Mouse (Mus musculus): ENCODE measurements at regions not wholly inside any gene's neighbourhood (a gene's known extent, or its start where the extent isn't known, plus 50 kb on each side); places are given as distances from the start of the nearest gene placed in this dataset.
A peak's percentile ranks its signal among the peaks of the same experiment; 100 is the strongest.

- no peaks in the 10 kb centered on the region for H3K36me3 ChIP-seq
- ATAC-seq (replicated peaks) = no peak
- H3K4me3 ChIP-seq = no peak overlapping the region
- WGBS = 81% methylated on average over 1 of the region's 1 CpGs
- H3K9me3 ChIP-seq = no peaks in the 10 kb centered on the region
- H3K9ac ChIP-seq (replicated peaks) = no peak overlapping the region
- peaks cover 15% of the 10 kb centered on the region for H3K4me1 ChIP-seq
- H3K4me2 ChIP-seq (replicated peaks) = no peak overlapping the region
- H3K27me3 ChIP-seq = no peaks in the 10 kb centered on the region
- no peak overlapping the region for H3K27ac ChIP-seq (replicated peaks)
These were observed 2289.1 kb upstream of the Gm7489 start for GRCm38 (mm10) chr15:51595655-51596054.

- Histone ChIP-seq H3K4me1 (peaks cover 5% of the 10 kb centered on the region; the same call in 1 of the 2 replicates), H3K27me3 (no peaks in the 10 kb centered on the region), H3K9me3 (no peaks in the 10 kb centered on the region), H3K4me3 (no peak overlapping the region), H3K36me3 (no peaks in the 10 kb centered on the region), H3K27ac (replicated peaks) (no peak overlapping the region), H3K9ac (replicated peaks) (no peak overlapping the region), H3K4me2 (replicated peaks) (no peak overlapping the region)
- whole genome bisulfite sequencing = 81% methylated on average over 3 of the region's 3 CpGs
- no peak for ATAC-seq (replicated peaks)
These were observed 2286.9 kb upstream of the Gm7489 start for GRCm38 (mm10) chr15:51597841-51598240.

- Histone ChIP-seq H3K9ac (replicated peaks) (no peak overlapping the region), H3K4me3 (no peak overlapping the region), H3K9me3 (no peaks in the 10 kb centered on the region), H3K27me3 (no peaks in the 10 kb centered on the region), H3K4me2 (replicated peaks) (no peak overlapping the region), H3K27ac (replicated peaks) (no peak overlapping the region), H3K4me1 (peaks cover 5% of the 10 kb centered on the region; the same call in 1 of the 2 replicates), H3K36me3 (no peaks in the 10 kb centered on the region)
- ATAC-seq (replicated peaks) = peak; percentile 78
- WGBS = 38% methylated on average over 10 of the region's 10 CpGs
These were observed 2283.4 kb upstream of the Gm7489 start for GRCm38 (mm10) chr15:51601128-51601855.

- Histone ChIP-seq H3K9me3 (no peaks in the 10 kb centered on the region), H3K4me3 (no peak overlapping the region), H3K27ac (replicated peaks) (no peak overlapping the region), H3K9ac (replicated peaks) (no peak overlapping the region), H3K4me1 (no peaks in the 10 kb centered on the region), H3K27me3 (no peaks in the 10 kb centered on the region), H3K36me3 (no peaks in the 10 kb centered on the region), H3K4me2 (replicated peaks) (no peak overlapping the region)
- WGBS = 89% methylated on average over 6 of the region's 6 CpGs
- ATAC-seq (replicated peaks) = no peak
These were observed 2263.3 kb upstream of the Gm7489 start for GRCm38 (mm10) chr15:51621455-51621854.

- Histone ChIP-seq H3K27me3 (no peaks in the 10 kb centered on the region), H3K36me3 (no peaks in the 10 kb centered on the region), H3K27ac (replicated peaks) (no peak overlapping the region), H3K4me2 (replicated peaks) (no peak overlapping the region), H3K9ac (replicated peaks) (no peak overlapping the region), H3K4me1 (0 out of 2 replicates have a peak, but pooled peaks cover 6% of the 10 kb centered on the region), H3K9me3 (no peaks in the 10 kb centered on the region), H3K4me3 (no peak overlapping the region)
- 71% methylated on average over 5 of the region's 5 CpGs for WGBS
- ATAC-seq (replicated peaks) = peak; percentile 87
These were observed 2257.2 kb upstream of the Gm7489 start for GRCm38 (mm10) chr15:51627463-51627862.

- WGBS = 31% methylated on average over 4 of the region's 4 CpGs
These were observed 2256.2 kb upstream of the Gm7489 start for GRCm38 (mm10) chr15:51628518-51628917.

GRCm38 (mm10) chr15:51631881-51632280, 2252.8 kb upstream of the Gm7489 start:
- peaks cover 18% of the 10 kb centered on the region for H3K4me1 ChIP-seq
- no peak overlapping the region for H3K4me3 ChIP-seq
- H3K27me3 ChIP-seq = no peaks in the 10 kb centered on the region
- H3K9ac ChIP-seq (replicated peaks) = no peak overlapping the region
- H3K36me3 ChIP-seq = no peaks in the 10 kb centered on the region
- ATAC-seq (replicated peaks) = no peak
- no peak overlapping the region for H3K4me2 ChIP-seq (replicated peaks)
- 51% methylated on average over 10 of the region's 10 CpGs for WGBS
- no peaks in the 10 kb centered on the region for H3K9me3 ChIP-seq
- H3K27ac ChIP-seq (replicated peaks) = no peak overlapping the region

More at GRCm38 (mm10) chr15:51628518-51628917, 2256.2 kb upstream of the Gm7489 start:
- Histone ChIP-seq H3K27ac (replicated peaks) (no peak overlapping the region), H3K4me2 (replicated peaks) (no peak overlapping the region), H3K4me3 (no peak overlapping the region), H3K4me1 (0 out of 2 replicates have a peak, but pooled peaks cover 6% of the 10 kb centered on the region), H3K27me3 (no peaks in the 10 kb centered on the region), H3K36me3 (no peaks in the 10 kb centered on the region), H3K9me3 (no peaks in the 10 kb centered on the region), H3K9ac (replicated peaks) (no peak overlapping the region)
- no peak for ATAC-seq (replicated peaks)

- WGBS = 86% methylated on average over 6 of the region's 6 CpGs
- no peak overlapping the region for H3K4me2 ChIP-seq (replicated peaks)
- H3K4me3 ChIP-seq = no peak overlapping the region
- H3K4me1 ChIP-seq = peaks cover 18% of the 10 kb centered on the region
- no peak for ATAC-seq (replicated peaks)
- H3K27ac ChIP-seq (replicated peaks) = no peak overlapping the region
- H3K9ac ChIP-seq (replicated peaks) = no peak overlapping the region
- no peaks in the 10 kb centered on the region for H3K9me3 ChIP-seq
- no peaks in the 10 kb centered on the region for H3K36me3 ChIP-seq
- no peaks in the 10 kb centered on the region for H3K27me3 ChIP-seq
These were observed 2251.6 kb upstream of the Gm7489 start for GRCm38 (mm10) chr15:51633068-51633467.

GRCm38 (mm10) chr15:51634726-51635125, 2250.0 kb upstream of the Gm7489 start:
- peak overlapping the region; percentile 8; the same call in 1 of the 2 replicates for H3K4me3 ChIP-seq
- no peaks in the 10 kb centered on the region for H3K9me3 ChIP-seq
- H3K9ac ChIP-seq (replicated peaks) = no peak overlapping the region
- peak overlapping the region; percentile 37 for H3K4me2 ChIP-seq (replicated peaks)
- peak overlapping the region; percentile 56 for H3K27ac ChIP-seq (replicated peaks)
- 9% methylated on average over 7 of the region's 7 CpGs for WGBS
- peaks cover 16% of the 10 kb centered on the region for H3K4me1 ChIP-seq
- peak; percentile 55 for ATAC-seq (replicated peaks)
- no peaks in the 10 kb centered on the region for H3K27me3 ChIP-seq
- H3K36me3 ChIP-seq = no peaks in the 10 kb centered on the region

- peak overlapping the region; percentile 37 for H3K4me2 ChIP-seq (replicated peaks)
- no peaks in the 10 kb centered on the region for H3K36me3 ChIP-seq
- 9% methylated on average over 21 of the region's 21 CpGs for WGBS
- peaks cover 16% of the 10 kb centered on the region for H3K4me1 ChIP-seq
- ATAC-seq (replicated peaks) = peak; percentile 72
- peak overlapping the region; percentile 56 for H3K27ac ChIP-seq (replicated peaks)
- no peaks in the 10 kb centered on the region for H3K9me3 ChIP-seq
- no peak overlapping the region for H3K9ac ChIP-seq (replicated peaks)
- no peaks in the 10 kb centered on the region for H3K27me3 ChIP-seq
- H3K4me3 ChIP-seq = peak overlapping the region; percentile 8; the same call in 1 of the 2 replicates
These were observed 2249.4 kb upstream of the Gm7489 start for GRCm38 (mm10) chr15:51635129-51635920.

GRCm38 (mm10) chr15:51637570-51637969, 2247.1 kb upstream of the Gm7489 start:
- H3K27ac ChIP-seq (replicated peaks) = no peak overlapping the region
- 95% methylated on average over 1 of the region's 1 CpGs for WGBS
- peaks cover 13% of the 10 kb centered on the region for H3K4me1 ChIP-seq
- no peaks in the 10 kb centered on the region for H3K36me3 ChIP-seq
- no peak overlapping the region for H3K4me2 ChIP-seq (replicated peaks)
- ATAC-seq (replicated peaks) = no peak
- no peak overlapping the region for H3K4me3 ChIP-seq
- no peaks in the 10 kb centered on the region for H3K9me3 ChIP-seq
- H3K9ac ChIP-seq (replicated peaks) = no peak overlapping the region
- no peaks in the 10 kb centered on the region for H3K27me3 ChIP-seq

- no peak overlapping the region for H3K27ac ChIP-seq (replicated peaks)
- peak; percentile 92 for ATAC-seq (replicated peaks)
- no peaks in the 10 kb centered on the region for H3K9me3 ChIP-seq
- H3K4me1 ChIP-seq = no peaks in the 10 kb centered on the region
- no peaks in the 10 kb centered on the region for H3K36me3 ChIP-seq
- no peak overlapping the region for H3K4me2 ChIP-seq (replicated peaks)
- H3K9ac ChIP-seq (replicated peaks) = no peak overlapping the region
- no peak overlapping the region for H3K4me3 ChIP-seq
- WGBS = 53% methylated on average over 6 of the region's 6 CpGs
- no peaks in the 10 kb centered on the region for H3K27me3 ChIP-seq
These were observed 2240.9 kb upstream of the Gm7489 start for GRCm38 (mm10) chr15:51643772-51644311.
